In the genomic region with DNA sequence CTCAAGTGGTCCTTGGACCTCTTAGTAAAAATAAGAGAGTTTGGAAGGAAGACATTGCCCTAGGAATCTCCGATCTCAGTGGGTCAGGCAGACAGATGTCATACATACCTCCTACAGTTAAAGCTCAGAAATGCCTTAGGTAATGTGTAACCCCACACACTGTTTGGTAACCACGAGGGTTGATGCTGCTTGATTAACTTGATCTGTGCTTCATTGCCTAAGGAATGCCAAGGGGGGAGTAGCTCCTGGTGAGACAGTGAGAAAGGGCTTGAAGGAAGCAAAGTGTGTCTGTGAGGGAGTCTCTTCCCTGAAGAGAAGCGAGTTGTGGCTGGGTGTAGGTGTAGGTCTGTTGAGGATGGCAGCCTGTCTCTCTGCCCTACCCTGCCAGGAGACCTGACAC, we compare ENCODE assay signal across 14 mouse cellular contexts. TPM values are rescaled to one million over a fixed set of nuclear protein-coding genes. Genes with fewer than 3 reads are reported as not detected.
DNase-seq lines count a peak whose midpoint lies in the region; ATAC-seq and TF ChIP-seq lines count a peak whose summit lies in the region.
"Had no signal": no experiment of that assay in that cellular context is flagged by ENCODE, and none has a peak within 500 bp of the region (broad histone marks: within the 10 kb centered on the region; RNA-seq: fewer than 3 reads in every experiment).

No protein-coding gene starts in this region.

- peaks cover 43% of the 10 kb centered on the region for H3K4me1 ChIP-seq in forebrain, embryonic 13.5 days
- H3K4me1 ChIP-seq in forebrain, postnatal 0 days (ENCODE audit: insufficient read depth), result peaks cover 13% of the 10 kb centered on the region
- H3K4me1 ChIP-seq in neural tube, embryonic 13.5 days (replicated peaks), result peaks cover 46% of the 10 kb centered on the region
- peaks cover 49% of the 10 kb centered on the region for H3K4me1 ChIP-seq in neural tube, embryonic 15.5 days
- H3K4me1 ChIP-seq in liver, embryonic 12.5 days, result peaks cover 38% of the 10 kb centered on the region

- peak overlapping the region; percentile 5; the same call in 1 of the 2 replicates for H3K4me2 ChIP-seq in forebrain, embryonic 13.5 days
- H3K4me2 ChIP-seq in forebrain, postnatal 0 days (ENCODE audit: low read depth), result no peak overlapping the region
- peak overlapping the region; percentile 1; the same call in 1 of the 2 replicates for H3K4me2 ChIP-seq in neural tube, embryonic 13.5 days
- H3K4me2 ChIP-seq in neural tube, embryonic 15.5 days, result peak overlapping the region; percentile 3; the same call in 1 of the 2 replicates
- H3K4me2 ChIP-seq in liver, embryonic 12.5 days, result no peak overlapping the region
- H3K4me2 ChIP-seq: limb, embryonic 12.5 days; lung, embryonic 15.5 days had no signal

- H3K9me3 ChIP-seq in forebrain, embryonic 13.5 days (replicated peaks), result no peaks in the 10 kb centered on the region
- H3K9me3 ChIP-seq in forebrain, postnatal 0 days (ENCODE audit: low read length), result no peaks in the 10 kb centered on the region
- H3K9me3 ChIP-seq in neural tube, embryonic 13.5 days, result no peaks in the 10 kb centered on the region
- no peaks in the 10 kb centered on the region for H3K9me3 ChIP-seq in neural tube, embryonic 15.5 days (replicated peaks)
- H3K9me3 ChIP-seq in liver, embryonic 12.5 days (replicated peaks), result no peaks in the 10 kb centered on the region
- H3K9me3 ChIP-seq: limb, embryonic 12.5 days; lung, embryonic 15.5 days had no signal

- peaks cover 68% of the 10 kb centered on the region for H3K36me3 ChIP-seq in forebrain, embryonic 13.5 days (ENCODE audit: poor library complexity, severe bottlenecking)
- peaks cover 50% of the 10 kb centered on the region for H3K36me3 ChIP-seq in forebrain, postnatal 0 days (ENCODE audit: insufficient read depth)
- H3K36me3 ChIP-seq in neural tube, embryonic 13.5 days, result peaks cover 63% of the 10 kb centered on the region
- H3K36me3 ChIP-seq in neural tube, embryonic 15.5 days, result peaks cover 49% of the 10 kb centered on the region
- peaks cover 74% of the 10 kb centered on the region for H3K36me3 ChIP-seq in liver, embryonic 12.5 days

- H3K27ac ChIP-seq in forebrain, embryonic 13.5 days, result no peak overlapping the region
- no peak overlapping the region for H3K27ac ChIP-seq in forebrain, postnatal 0 days (ENCODE audit: low read depth, low read length)
- no peak overlapping the region for H3K27ac ChIP-seq in neural tube, embryonic 13.5 days (replicated peaks)
- H3K27ac ChIP-seq in neural tube, embryonic 15.5 days (replicated peaks), result no peak overlapping the region
- no peak overlapping the region for H3K27ac ChIP-seq in liver, embryonic 12.5 days
- H3K27ac ChIP-seq: limb, embryonic 12.5 days; lung, embryonic 15.5 days had no signal

- no peak for DNase-seq in forebrain, postnatal 0 days
- no peak for DNase-seq in neural tube, embryonic 10.5 days (ENCODE audit: extremely low spot score, low spot score)
- peak; percentile 32 for DNase-seq in kidney, adult 18-20 months
- no peak for DNase-seq in spleen, postnatal 14 days (ENCODE audit: low spot score in 2 of 2)
- DNase-seq: cerebellum, adult 9-10 months; gastrocnemius, postnatal 14 days; layer of hippocampus, postnatal 36 days had no signal

- H3K27me3 ChIP-seq in forebrain, embryonic 13.5 days, result no peaks in the 10 kb centered on the region
- no peaks in the 10 kb centered on the region for H3K27me3 ChIP-seq in forebrain, postnatal 0 days (ENCODE audit: insufficient read depth, low read length)
- no peaks in the 10 kb centered on the region for H3K27me3 ChIP-seq in neural tube, embryonic 13.5 days
- no peaks in the 10 kb centered on the region for H3K27me3 ChIP-seq in neural tube, embryonic 15.5 days (replicated peaks)
- H3K27me3 ChIP-seq in liver, embryonic 12.5 days (replicated peaks), result no peaks in the 10 kb centered on the region
- H3K27me3 ChIP-seq: limb, embryonic 12.5 days; lung, embryonic 15.5 days had no signal

- 0 out of 2 replicates have a peak overlapping the region, but pooled peaks have one; percentile 34 for H3K9ac ChIP-seq in forebrain, embryonic 13.5 days
- H3K9ac ChIP-seq in forebrain, postnatal 0 days, result no peak overlapping the region
- H3K9ac ChIP-seq in neural tube, embryonic 13.5 days, result peak overlapping the region; percentile 31; the same call in 1 of the 2 replicates
- H3K9ac ChIP-seq in neural tube, embryonic 15.5 days (replicated peaks), result peak overlapping the region; percentile 32; the same call in 1 of the 2 replicates
- no peak overlapping the region for H3K9ac ChIP-seq in liver, embryonic 12.5 days
- H3K9ac ChIP-seq: limb, embryonic 12.5 days; lung, embryonic 15.5 days had no signal

- 83% methylated on average over 3 of the region's 3 CpGs for WGBS in forebrain, embryonic 13.5 days
- WGBS in forebrain, postnatal 0 days, result 75% methylated on average over 3 of the region's 3 CpGs
- WGBS in neural tube, embryonic 13.5 days, result 74% methylated on average over 3 of the region's 3 CpGs
- WGBS in neural tube, embryonic 15.5 days, result 74% methylated on average over 3 of the region's 3 CpGs
- 68% methylated on average over 3 of the region's 3 CpGs for WGBS in liver, embryonic 12.5 days (ENCODE audit: insufficient replicate concordance)

- no peak for ATAC-seq in forebrain, embryonic 13.5 days
- ATAC-seq in forebrain, postnatal 0 days, result no peak
- ATAC-seq in neural tube, embryonic 13.5 days (ENCODE audit: low read depth), result no peak
- ATAC-seq in neural tube, embryonic 15.5 days (ENCODE audit: low FRiP score), result no peak
- no peak for ATAC-seq in liver, embryonic 12.5 days
- ATAC-seq: activated CD4-positive, CD25-positive, alpha-beta regulatory T cell, adult 4 months had no signal

- no peak overlapping the region for H3K4me3 ChIP-seq in forebrain, embryonic 13.5 days
- no peak overlapping the region for H3K4me3 ChIP-seq in forebrain, postnatal 0 days (ENCODE audit: low read depth, low read length)
- no peak overlapping the region for H3K4me3 ChIP-seq in neural tube, embryonic 13.5 days
- no peak overlapping the region for H3K4me3 ChIP-seq in neural tube, embryonic 15.5 days (replicated peaks)
- no peak overlapping the region for H3K4me3 ChIP-seq in liver, embryonic 12.5 days
- H3K4me3 ChIP-seq: limb, embryonic 12.5 days; lung, embryonic 15.5 days had no signal

- TF ChIP-seq CTCF in forebrain, postnatal 0 days (IDR thresholded peaks at IDR 0.05; ENCODE audit: low read depth), result no peak

RNA-seq across cellular contexts. Expression of a gene that starts 2.8 kb away (rescaled TPM):
- 42.7 and 46.4 TPM in 2 replicates for polyA plus RNA-seq in forebrain, embryonic 13.5 days (2015; fragmentation: Nextera tagmentation; extraction: Ambion mirVana)
- total RNA-seq in forebrain, postnatal 0 days (2014; rRNA removed), result 46.2 and 47.8 TPM in 2 replicates
- 25.9 and 29.9 TPM in 2 replicates for polyA plus RNA-seq in forebrain, postnatal 0 days (2015; fragmentation: Nextera tagmentation; extraction: Ambion mirVana)
- polyA plus RNA-seq in neural tube, embryonic 13.5 days (2015; fragmentation: Nextera tagmentation; extraction: Ambion mirVana), result 35.9 and 38.8 TPM in 2 replicates
- 33.6 and 43.7 TPM in 2 replicates for polyA plus RNA-seq in neural tube, embryonic 15.5 days (2015; fragmentation: Nextera tagmentation; extraction: Ambion mirVana)
- polyA plus RNA-seq in liver, embryonic 12.5 days (2016; fragmentation: Nextera tagmentation; extraction: Ambion mirVana), result 21.9 and 26.6 TPM in 2 replicates

RNA-seq across cellular contexts. Expression of a gene that starts 4.3 kb away (rescaled TPM):
- polyA plus RNA-seq in forebrain, embryonic 13.5 days (2015; fragmentation: Nextera tagmentation; extraction: Ambion mirVana), result 90.0 and 98.7 TPM in 2 replicates
- total RNA-seq in forebrain, postnatal 0 days (2014; rRNA removed), result 67.2 and 83.2 TPM in 2 replicates
- polyA plus RNA-seq in forebrain, postnatal 0 days (2015; fragmentation: Nextera tagmentation; extraction: Ambion mirVana), result 20.0 and 29.7 TPM in 2 replicates
- 64.8 and 67.9 TPM in 2 replicates for polyA plus RNA-seq in neural tube, embryonic 13.5 days (2015; fragmentation: Nextera tagmentation; extraction: Ambion mirVana)
- polyA plus RNA-seq in neural tube, embryonic 15.5 days (2015; fragmentation: Nextera tagmentation; extraction: Ambion mirVana), result 45.1 and 48.7 TPM in 2 replicates
- polyA plus RNA-seq in liver, embryonic 12.5 days (2016; fragmentation: Nextera tagmentation; extraction: Ambion mirVana), result 31.2 and 32.0 TPM in 2 replicates

RNA-seq across cellular contexts. Expression of a gene that starts 24.4 kb away (rescaled TPM):
- 0.32 and 0.48 TPM in 2 replicates for polyA plus RNA-seq in forebrain, embryonic 13.5 days (2015; fragmentation: Nextera tagmentation; extraction: Ambion mirVana)
- 0.31 and 2.4 TPM in 2 replicates for total RNA-seq in forebrain, postnatal 0 days (2014; rRNA removed)
- polyA plus RNA-seq in forebrain, postnatal 0 days (2015; fragmentation: Nextera tagmentation; extraction: Ambion mirVana), result 0.50 and 0.75 TPM in 2 replicates
- polyA plus RNA-seq in neural tube, embryonic 13.5 days (2015; fragmentation: Nextera tagmentation; extraction: Ambion mirVana), result 0.30 and 1.7 TPM in 2 replicates
- 1.1 and 11.0 TPM in 2 replicates for polyA plus RNA-seq in neural tube, embryonic 15.5 days (2015; fragmentation: Nextera tagmentation; extraction: Ambion mirVana)
- polyA plus RNA-seq in liver, embryonic 12.5 days (2016; fragmentation: Nextera tagmentation; extraction: Ambion mirVana), result 6.4 and 8.9 TPM in 2 replicates

RNA-seq across cellular contexts. Expression of a gene that starts 50.0 kb away (rescaled TPM):
- polyA plus RNA-seq in forebrain, embryonic 13.5 days (2015; fragmentation: Nextera tagmentation; extraction: Ambion mirVana), result 3.2 and 4.2 TPM in 2 replicates
- 6.5 and 12.3 TPM in 2 replicates for total RNA-seq in forebrain, postnatal 0 days (2014; rRNA removed)
- 4.5 and 4.6 TPM in 2 replicates for polyA plus RNA-seq in forebrain, postnatal 0 days (2015; fragmentation: Nextera tagmentation; extraction: Ambion mirVana)
- 8.5 and 12.5 TPM in 2 replicates for polyA plus RNA-seq in neural tube, embryonic 13.5 days (2015; fragmentation: Nextera tagmentation; extraction: Ambion mirVana)
- polyA plus RNA-seq in neural tube, embryonic 15.5 days (2015; fragmentation: Nextera tagmentation; extraction: Ambion mirVana), result 7.8 and 11.9 TPM in 2 replicates
- polyA plus RNA-seq in liver, embryonic 12.5 days (2016; fragmentation: Nextera tagmentation; extraction: Ambion mirVana), result 4.4 and 4.9 TPM in 2 replicates

RNA-seq across cellular contexts. Expression of a gene that starts 57.0 kb away (rescaled TPM):
- polyA plus RNA-seq in forebrain, embryonic 13.5 days (2015; fragmentation: Nextera tagmentation; extraction: Ambion mirVana), result 0.10 TPM in 1 of 2 replicates, not detected in the other
- total RNA-seq in forebrain, postnatal 0 days (2014; rRNA removed), result 0.10 TPM in 1 of 2 replicates, not detected in the other
- 0.12 TPM in 1 of 2 replicates, not detected in the other for polyA plus RNA-seq in forebrain, postnatal 0 days (2015; fragmentation: Nextera tagmentation; extraction: Ambion mirVana)
- polyA plus RNA-seq in neural tube, embryonic 13.5 days (2015; fragmentation: Nextera tagmentation; extraction: Ambion mirVana), result 0.11 TPM in 1 of 2 replicates, not detected in the other
- polyA plus RNA-seq in neural tube, embryonic 15.5 days (2015; fragmentation: Nextera tagmentation; extraction: Ambion mirVana), result 0.06 and 0.68 TPM in 2 replicates
- polyA plus RNA-seq in liver, embryonic 12.5 days (2016; fragmentation: Nextera tagmentation; extraction: Ambion mirVana), result 28.3 and 29.8 TPM in 2 replicates
- polyA plus RNA-seq: limb, embryonic 12.5 days had no signal

Comparison
In these comparisons a context has a peak if more than half of its experiments do, and no peak if none do; other contexts are left out.
1. H3K4me2 ChIP-seq: peak in forebrain, embryonic 13.5 days (single experiment), neural tube, embryonic 13.5 days (single experiment) and neural tube, embryonic 15.5 days (single experiment); none in forebrain, postnatal 0 days (single experiment) and liver, embryonic 12.5 days (single experiment).
2. H3K9ac ChIP-seq: peak in forebrain, embryonic 13.5 days (single experiment), neural tube, embryonic 13.5 days (single experiment) and neural tube, embryonic 15.5 days (single experiment); none in forebrain, postnatal 0 days (single experiment) and liver, embryonic 12.5 days (single experiment).